Mouse (Mus musculus) yolk sac, embryonic 10.5 days (tissue): ENCODE data around the gene Fbxo48.

Source experiments
- DNase-seq: peaks from one replicate; pipeline ENCODE4 v3.0.0-alpha.2; 2017; ENCODE audit warnings: low spot score

The Fbxo48 gene

DNA sequence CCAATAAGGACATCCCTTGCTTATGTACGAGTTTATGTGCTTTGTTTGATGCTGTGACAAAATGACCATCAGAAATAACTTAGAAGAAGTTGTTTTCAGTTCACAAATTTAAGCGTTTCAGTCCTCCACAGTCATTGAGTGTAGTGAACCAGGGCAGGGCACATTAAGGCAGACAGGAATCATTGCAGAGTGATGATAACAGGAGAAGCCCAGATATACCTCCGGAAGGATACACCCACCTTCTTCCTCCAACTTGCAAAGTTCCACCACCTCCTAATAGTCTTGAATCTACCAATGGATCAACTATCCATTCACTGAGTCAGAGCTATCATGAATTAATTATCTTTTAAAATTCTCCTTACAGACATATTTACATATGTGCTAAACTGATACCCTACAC, 20.9 kb downstream of the Fbxo48 start:
- DNase-seq: no peak

GRCm38 (mm10) chr11:16973086-16973485, 21.9 kb downstream of the Fbxo48 start:
- no peak for DNase-seq

- no peak for DNase-seq
Observed at GRCm38 (mm10) chr11:16976937-16977336, 25.8 kb downstream of the Fbxo48 start.

GRCm38 (mm10) chr11:16977611-16978010, 26.4 kb downstream of the Fbxo48 start:
- DNase-seq: no peak

- DNase-seq: no peak
Observed at GRCm38 (mm10) chr11:16978161-16978707, 27.1 kb downstream of the Fbxo48 start.

GRCm38 (mm10) chr11:16986550-16987187, 35.5 kb downstream of the Fbxo48 start:
- DNase-seq: no peak

GRCm38 (mm10) chr11:16987745-16988328, 36.7 kb downstream of the Fbxo48 start:
- no peak for DNase-seq

DNA sequence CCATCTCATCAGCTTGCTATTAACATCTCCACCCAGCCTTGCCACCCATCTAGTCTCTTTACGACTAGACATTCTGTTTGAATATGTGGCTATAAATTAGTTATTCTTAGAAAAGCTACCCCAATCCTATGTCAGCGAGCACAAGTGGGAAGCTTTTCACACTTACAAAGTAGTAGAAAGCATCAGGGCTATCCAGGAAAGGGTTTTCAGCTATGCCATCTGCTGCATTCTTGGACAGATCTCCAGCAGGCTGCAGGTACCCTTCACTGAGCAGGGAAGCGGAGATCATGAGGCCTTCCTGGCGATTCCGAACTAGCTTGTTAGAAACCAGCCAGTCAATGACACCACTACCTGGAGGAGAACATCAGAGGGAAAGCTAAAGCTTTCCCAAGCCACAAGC, 38.7 kb downstream of the Fbxo48 start:
- DNase-seq: no peak

DNA sequence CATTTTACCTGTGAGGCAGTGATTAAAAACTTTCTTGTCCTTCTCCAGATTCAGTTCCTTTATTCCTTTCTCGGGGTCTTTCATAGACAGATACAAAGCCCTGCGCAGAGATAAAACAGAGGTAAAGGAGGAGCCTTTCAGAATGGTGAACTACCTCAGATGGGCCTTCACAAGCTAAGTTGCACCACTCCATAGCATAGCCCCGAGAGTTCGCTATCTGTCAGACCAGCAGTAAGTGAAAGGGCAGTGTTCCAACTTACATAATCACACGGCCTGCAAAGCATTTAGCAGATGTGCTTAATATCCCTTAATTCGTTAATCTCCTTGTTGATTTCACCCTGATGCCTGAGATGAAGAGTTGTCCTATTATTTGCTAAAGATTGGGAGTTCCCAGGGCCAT, 41.7 kb downstream of the Fbxo48 start:
- DNase-seq: no peak

- no peak for DNase-seq
Observed at GRCm38 (mm10) chr11:16996818-16997217, 45.6 kb downstream of the Fbxo48 start.

DNA sequence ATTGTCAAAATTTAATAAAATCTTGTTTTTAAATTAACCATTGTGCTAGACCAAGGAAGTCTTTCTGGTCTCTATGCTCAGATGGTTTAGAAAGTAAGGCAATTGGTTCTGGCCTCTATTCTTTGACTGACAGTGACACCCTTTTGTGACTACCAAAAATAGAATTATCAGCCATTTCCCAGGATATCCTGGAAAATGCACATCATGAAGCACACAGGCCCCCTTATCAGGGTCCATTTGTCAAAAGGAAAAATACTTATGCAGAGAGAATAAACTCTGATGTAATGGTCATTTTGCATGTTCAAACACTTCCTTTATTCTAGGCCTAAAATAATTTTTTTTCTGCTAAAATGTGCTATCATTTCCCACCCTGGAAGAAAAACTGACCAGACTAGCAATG, 46.3 kb downstream of the Fbxo48 start:
- no peak for DNase-seq

GRCm38 (mm10) chr11:16999387-16999786, 48.2 kb downstream of the Fbxo48 start:
- no peak for DNase-seq

DNA sequence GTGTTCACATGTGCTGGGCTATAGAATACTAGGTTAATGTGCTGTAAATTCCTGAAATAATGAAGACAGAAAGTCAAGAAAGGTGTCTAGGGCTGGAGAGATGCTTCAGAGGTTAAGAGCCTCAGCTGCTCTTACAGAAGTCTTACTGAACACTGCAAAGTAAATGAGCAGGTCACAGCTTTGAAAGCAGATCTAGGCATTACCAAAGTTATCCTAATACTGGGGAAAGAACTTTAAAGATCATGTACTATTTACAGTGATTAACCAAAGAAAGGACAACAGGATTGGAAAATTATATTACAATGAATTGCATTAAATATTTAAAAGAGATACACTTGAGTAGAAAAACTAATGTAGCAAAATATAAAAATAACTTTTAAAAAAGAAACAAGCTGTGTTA, 48.8 kb downstream of the Fbxo48 start:
- DNase-seq: no peak

DNA sequence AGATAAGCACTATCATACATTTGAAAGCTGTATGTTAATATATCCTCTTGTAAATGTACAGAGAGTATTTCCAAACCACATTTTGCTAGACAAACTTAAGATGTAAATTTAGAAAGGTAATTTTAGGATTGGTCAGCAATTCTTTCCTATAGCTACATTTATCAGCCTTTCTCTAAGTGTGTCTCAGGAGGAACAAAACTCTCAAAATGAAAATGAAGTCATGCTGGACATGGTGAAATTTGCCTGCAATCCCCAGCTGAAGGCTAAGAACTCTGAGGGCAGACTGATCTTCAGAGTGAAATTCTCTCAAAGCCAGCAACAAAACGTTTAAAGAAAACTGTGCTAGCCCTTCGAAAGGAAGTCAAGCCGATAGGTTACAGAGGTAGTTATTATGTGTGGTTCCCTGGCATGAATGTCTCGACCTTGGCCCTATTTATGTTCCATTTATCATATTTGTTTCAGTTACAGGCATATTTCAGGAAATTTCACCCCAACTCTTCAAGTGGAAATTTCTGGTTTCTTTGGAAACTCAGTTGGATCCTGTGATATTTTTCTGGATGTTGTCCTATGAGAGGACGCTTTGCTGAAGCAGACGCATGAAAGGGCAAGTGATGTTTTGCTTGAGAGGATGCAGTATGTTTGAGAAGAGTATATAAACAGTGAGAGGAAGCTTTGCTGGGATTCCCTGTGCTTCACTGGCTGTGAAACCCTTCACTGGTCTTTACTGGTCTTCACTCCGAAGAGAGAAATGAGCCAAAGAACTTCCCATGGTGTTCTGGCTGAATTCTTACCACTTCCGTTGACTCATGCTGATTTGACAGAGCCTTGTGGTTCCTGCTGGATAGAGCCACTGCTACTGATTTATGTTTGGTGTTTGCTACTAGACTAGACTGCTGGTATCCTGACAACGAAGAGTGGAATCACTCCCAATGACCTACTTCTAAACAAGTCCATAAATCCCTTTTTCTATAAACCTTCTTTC, 49.5 kb downstream of the Fbxo48 start:
- DNase-seq: no peak

- no peak for DNase-seq
Observed at GRCm38 (mm10) chr11:17002739-17003373, 51.7 kb downstream of the Fbxo48 start.

DNA sequence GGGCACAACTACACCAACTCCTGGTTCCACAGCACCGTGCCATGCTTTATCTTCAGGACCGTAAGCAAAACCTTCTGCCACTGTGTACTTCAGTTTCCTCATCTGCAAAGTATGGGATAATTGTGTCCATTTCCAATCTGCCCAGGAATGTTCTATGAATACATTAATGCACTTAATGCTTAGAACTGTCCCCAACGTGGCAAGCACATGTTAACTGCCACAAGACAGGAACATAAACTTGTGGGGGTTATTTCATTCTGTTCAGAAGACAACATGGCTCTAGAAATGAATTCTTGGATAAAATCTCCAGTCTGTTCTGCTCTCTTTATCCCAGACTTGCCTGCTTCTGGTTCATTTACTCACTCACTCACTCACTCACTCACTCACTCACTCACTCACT, 52.6 kb downstream of the Fbxo48 start:
- no peak for DNase-seq
